Mouse (Mus musculus): ENCODE measurements around the gene Mettl21e. TPM values are rescaled to one million over a fixed set of nuclear protein-coding genes. Genes with fewer than 3 reads are reported as not detected.

The Mettl21e gene
- total RNA-seq, 2 experiments from 2014 or later: not detected

Other genes starting within 250 kb of the Mettl21e start
- not detected in 2 replicates for gene Mettl21c, start 198.9 kb downstream of the Mettl21e start, total RNA-seq (2015)
- gene Mettl21c, start 198.9 kb downstream of the Mettl21e start, total RNA-seq (2017): not detected in 2 replicates
- gene Gm8251, start 157.0 kb downstream of the Mettl21e start, total RNA-seq (2015): 0.04 and 0.05 TPM in 2 replicates
- 0.24 TPM in 1 of 2 replicates, not detected in the other for gene Gm8251, start 157.0 kb downstream of the Mettl21e start, total RNA-seq (2017)
- 36.1 and 61.6 TPM in 2 replicates for gene Tex30, start 116.5 kb downstream of the Mettl21e start, total RNA-seq (2015)
- gene Tex30, start 116.5 kb downstream of the Mettl21e start, total RNA-seq (2017): 29.3 TPM in 2 replicates
- gene Kdelc1, start 100.2 kb downstream of the Mettl21e start, total RNA-seq (2015): 9.6 and 11.1 TPM in 2 replicates
- gene Kdelc1, start 100.2 kb downstream of the Mettl21e start, total RNA-seq (2017): 5.4 and 9.9 TPM in 2 replicates
- 11.8 and 12.5 TPM in 2 replicates for gene Bivm, start 100.0 kb downstream of the Mettl21e start, total RNA-seq (2015)
- 4.4 and 8.7 TPM in 2 replicates for gene Bivm, start 100.0 kb downstream of the Mettl21e start, total RNA-seq (2017)
- 7.5 and 7.7 TPM in 2 replicates for gene Ercc5, start 71.2 kb downstream of the Mettl21e start, total RNA-seq (2015)
- gene Ercc5, start 71.2 kb downstream of the Mettl21e start, total RNA-seq (2017): 11.3 and 14.6 TPM in 2 replicates